Mouse (Mus musculus): ENCODE results near the gene Atp6v0c. TPM values are rescaled to one million over a fixed set of nuclear protein-coding genes. Genes with fewer than 3 reads are reported as not detected.
"Not testable (repeated sequence)": the region's sequence is repeated elsewhere in the genome, so short reads cannot be mapped to it uniquely, and the experiment has no call there.

The Atp6v0c gene
- total RNA-seq, 1 experiment: 129 TPM

DNA sequence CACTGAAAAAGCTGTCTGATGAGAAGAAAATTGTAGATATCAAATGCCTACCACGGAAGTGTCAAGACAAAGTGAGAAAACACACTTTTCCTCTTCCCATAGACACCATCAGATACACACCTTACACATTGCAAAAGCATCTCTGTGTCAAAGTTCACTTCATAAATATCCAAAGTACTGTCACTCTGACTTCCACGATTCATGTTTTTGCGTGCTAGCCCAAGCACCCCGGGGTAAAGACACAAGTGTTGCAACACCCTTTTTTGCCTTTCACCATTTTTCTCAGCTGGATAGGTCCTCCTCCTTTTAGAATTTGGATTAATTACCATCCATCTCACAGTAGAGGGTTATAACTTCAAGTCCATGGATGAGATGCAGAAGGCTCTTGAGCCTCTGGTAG, 29.5 kb downstream of the Atp6v0c start:
- Histone ChIP-seq H3K9me3 (ENCODE audit: control insufficient read depth, insufficient read depth, low read depth, low read length) (no peaks in the 10 kb centered on the region), H3K9ac (ENCODE audit: insufficient read depth, low read depth, low read length, poor library complexity, severe bottlenecking) (peak overlapping the region; percentile 59; the same call in 1 of the 2 replicates), H3K4me1 (ENCODE audit: control insufficient read depth in 2 of 2, insufficient read depth in 2 of 2, low read length in 2 of 2, poor library complexity in 1 of 2) (peaks cover 0 to 5% of the 10 kb centered on the region in 2 experiments; a peak in 3 of 4 replicates), H3K4me3 (ENCODE audit: insufficient read depth in 1 of 2, low read depth in 1 of 2, low read length in 2 of 2, poor library complexity in 1 of 2, severe bottlenecking in 1 of 2) (peak overlapping the region; percentile 83 to 94; a peak in 1 of 4 replicates), H3K27ac (ENCODE audit: insufficient read depth, low read depth, low read length, poor library complexity, severe bottlenecking) (no peak overlapping the region; the same call in 1 of the 2 replicates), H3K36me3 (ENCODE audit: control insufficient read depth, insufficient read depth, low read length, poor library complexity, severe bottlenecking) (no peaks in the 10 kb centered on the region)
- in situ Hi-C loops (cut with MboI; ENCODE audit: low sequenced_read_pairs in 2 of 2, unreplicated experiment in 2 of 2): no loop called here
- no peak for DNase-seq (ENCODE audit: low read depth, low spot score)
- TF ChIP-seq HCFC1 (IDR thresholded peaks at IDR 0.05; ENCODE audit: borderline replicate concordance, insufficient read depth, low read length) (no peak), CHD2 (IDR thresholded peaks at IDR 0.05; ENCODE audit: low read depth, low read length) (no peak), ZC3H11A (IDR thresholded peaks at IDR 0.05; ENCODE audit: borderline replicate concordance, low read depth, low read length) (no peak), MAFK (IDR thresholded peaks at IDR 0.05; ENCODE audit: insufficient read depth, low read depth, low read length) (no peak), ZNF384 (IDR thresholded peaks at IDR 0.05; ENCODE audit: low read depth, low read length) (no peak)

DNA sequence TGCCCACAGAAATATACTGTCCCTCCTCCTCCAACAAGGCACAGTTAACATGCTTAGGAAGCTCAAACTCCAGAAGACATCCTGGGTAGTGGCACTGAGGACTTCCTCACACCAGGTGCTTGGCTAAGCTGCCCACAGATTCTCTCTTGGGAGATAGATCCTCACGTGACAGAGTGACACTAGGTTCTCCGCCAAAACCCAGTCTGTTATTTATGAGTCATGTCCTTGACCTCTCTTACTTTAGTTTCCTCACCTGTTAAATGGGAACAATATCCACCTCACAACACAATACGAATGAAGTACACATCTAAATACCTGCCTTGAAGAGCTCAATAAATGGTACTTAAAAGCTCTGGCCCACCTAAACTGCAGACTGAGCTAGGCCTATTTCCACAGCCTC, 30.2 kb downstream of the Atp6v0c start:
- Histone ChIP-seq H3K9me3 (ENCODE audit: control insufficient read depth, insufficient read depth, low read depth, low read length) (no peaks in the 10 kb centered on the region), H3K27ac (ENCODE audit: insufficient read depth, low read depth, low read length, poor library complexity, severe bottlenecking) (peak overlapping the region; percentile 57; the same call in 1 of the 2 replicates), H3K4me1 (ENCODE audit: control insufficient read depth in 2 of 2, insufficient read depth in 2 of 2, low read length in 2 of 2, poor library complexity in 1 of 2) (peaks cover 0 to 5% of the 10 kb centered on the region in 2 experiments; a peak in 3 of 4 replicates), H3K36me3 (ENCODE audit: control insufficient read depth, insufficient read depth, low read length, poor library complexity, severe bottlenecking) (no peaks in the 10 kb centered on the region), H3K4me3 (ENCODE audit: insufficient read depth in 1 of 2, low read depth in 1 of 2, low read length in 2 of 2, poor library complexity in 1 of 2, severe bottlenecking in 1 of 2) (no peak overlapping the region), H3K9ac (ENCODE audit: insufficient read depth, low read depth, low read length, poor library complexity, severe bottlenecking) (no peak overlapping the region)
- no peak for TF ChIP-seq MAFK (IDR thresholded peaks at IDR 0.05; ENCODE audit: insufficient read depth, low read depth, low read length)
- TF ChIP-seq CHD2 (IDR thresholded peaks at IDR 0.05; ENCODE audit: low read depth, low read length): no peak
- no peak for TF ChIP-seq HCFC1 (IDR thresholded peaks at IDR 0.05; ENCODE audit: borderline replicate concordance, insufficient read depth, low read length)
- TF ChIP-seq ZC3H11A (IDR thresholded peaks at IDR 0.05; ENCODE audit: borderline replicate concordance, low read depth, low read length): no peak
- no peak for TF ChIP-seq ZNF384 (IDR thresholded peaks at IDR 0.05; ENCODE audit: low read depth, low read length)
- in situ Hi-C loops (cut with MboI; ENCODE audit: low sequenced_read_pairs in 2 of 2, unreplicated experiment in 2 of 2): no loop called here
- DNase-seq (ENCODE audit: low read depth, low spot score): no peak

DNA sequence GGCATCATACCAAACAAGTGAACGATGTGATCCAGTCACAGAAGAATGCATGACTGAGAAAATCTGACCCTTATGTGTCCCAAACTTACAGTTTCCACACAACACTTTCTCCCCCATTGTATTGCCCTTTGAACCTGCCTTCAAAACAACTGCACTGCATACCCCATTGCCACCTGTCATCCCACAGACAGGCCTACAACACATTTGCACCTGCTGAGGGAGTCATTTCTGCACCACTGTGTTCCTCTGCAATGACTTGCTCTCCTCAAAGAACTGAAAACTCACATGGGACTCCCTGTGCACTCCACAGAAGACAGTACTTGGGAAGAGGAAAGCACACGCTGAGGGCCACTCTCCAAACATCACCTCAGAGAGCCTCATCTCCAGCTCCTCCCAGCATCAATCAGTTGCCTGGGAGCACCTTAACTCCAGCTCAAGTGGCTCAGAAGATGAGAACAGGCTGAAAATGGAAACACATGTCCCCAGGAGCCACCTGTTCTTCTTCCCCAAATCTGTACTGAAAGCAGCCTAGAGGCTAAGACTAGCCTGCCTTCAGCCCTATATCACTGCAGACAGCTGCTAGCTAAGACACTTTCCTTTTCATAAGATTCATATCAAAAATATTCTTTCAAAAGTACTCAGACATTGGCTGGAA, 32.1 kb downstream of the Atp6v0c start:
- H3K9ac ChIP-seq (ENCODE audit: insufficient read depth, low read depth, low read length, poor library complexity, severe bottlenecking): no peak overlapping the region
- no peak for DNase-seq (ENCODE audit: low read depth, low spot score)
- TF ChIP-seq HCFC1 (IDR thresholded peaks at IDR 0.05; ENCODE audit: borderline replicate concordance, insufficient read depth, low read length) (no peak), MAFK (IDR thresholded peaks at IDR 0.05; ENCODE audit: insufficient read depth, low read depth, low read length) (no peak)
- in situ Hi-C loops (cut with MboI; ENCODE audit: low sequenced_read_pairs in 2 of 2, unreplicated experiment in 2 of 2): no loop called here
- H3K4me3 ChIP-seq (ENCODE audit: insufficient read depth in 1 of 2, low read depth in 1 of 2, low read length in 2 of 2, poor library complexity in 1 of 2, severe bottlenecking in 1 of 2): no peak overlapping the region
- H3K36me3 ChIP-seq (ENCODE audit: control insufficient read depth, insufficient read depth, low read length, poor library complexity, severe bottlenecking): no peaks in the 10 kb centered on the region
- H3K9me3 ChIP-seq (ENCODE audit: control insufficient read depth, insufficient read depth, low read depth, low read length): no peaks in the 10 kb centered on the region
- peaks cover 0 to 5% of the 10 kb centered on the region in 2 experiments; a peak in 3 of 4 replicates for H3K4me1 ChIP-seq (ENCODE audit: control insufficient read depth in 2 of 2, insufficient read depth in 2 of 2, low read length in 2 of 2, poor library complexity in 1 of 2)
- no peak overlapping the region for H3K27ac ChIP-seq (ENCODE audit: insufficient read depth, low read depth, low read length, poor library complexity, severe bottlenecking)

DNA sequence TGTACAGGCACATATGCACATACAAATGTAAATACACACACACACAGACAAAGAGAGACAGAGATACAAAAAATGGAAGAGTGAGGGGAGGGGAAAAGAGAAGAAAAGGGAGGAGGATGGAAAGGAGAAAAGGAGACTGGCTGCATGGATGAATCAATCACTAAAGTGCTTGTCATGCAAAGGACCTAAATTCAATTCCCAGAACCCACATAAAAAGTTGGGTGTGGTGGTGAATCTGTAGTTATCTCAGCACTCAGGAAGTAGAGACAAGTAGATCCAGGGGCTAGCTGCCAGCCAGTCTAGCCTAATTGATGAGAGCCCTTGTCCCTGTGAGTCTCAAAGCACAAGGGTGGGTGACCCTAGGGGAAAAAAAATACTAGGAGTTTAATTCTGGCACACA, 35.4 kb downstream of the Atp6v0c start:
- Histone ChIP-seq H3K9ac (ENCODE audit: insufficient read depth, low read depth, low read length, poor library complexity, severe bottlenecking) (no peak overlapping the region), H3K27ac (ENCODE audit: insufficient read depth, low read depth, low read length, poor library complexity, severe bottlenecking) (peak overlapping the region; percentile 44; the same call in 1 of the 2 replicates), H3K4me3 (ENCODE audit: insufficient read depth in 1 of 2, low read depth in 1 of 2, low read length in 2 of 2, poor library complexity in 1 of 2, severe bottlenecking in 1 of 2) (no peak overlapping the region), H3K36me3 (ENCODE audit: control insufficient read depth, insufficient read depth, low read length, poor library complexity, severe bottlenecking) (no peaks in the 10 kb centered on the region), H3K4me1 (ENCODE audit: control insufficient read depth in 2 of 2, insufficient read depth in 2 of 2, low read length in 2 of 2, poor library complexity in 1 of 2) (peaks cover 4 to 11% of the 10 kb centered on the region in 2 experiments), H3K9me3 (ENCODE audit: control insufficient read depth, insufficient read depth, low read depth, low read length) (no peaks in the 10 kb centered on the region)
- no peak for TF ChIP-seq MAFK (IDR thresholded peaks at IDR 0.05; ENCODE audit: insufficient read depth, low read depth, low read length)
- TF ChIP-seq ZNF384 (IDR thresholded peaks at IDR 0.05; ENCODE audit: low read depth, low read length): no peak
- no peak for TF ChIP-seq CHD2 (IDR thresholded peaks at IDR 0.05; ENCODE audit: low read depth, low read length)
- TF ChIP-seq HCFC1 (IDR thresholded peaks at IDR 0.05; ENCODE audit: borderline replicate concordance, insufficient read depth, low read length): no peak
- TF ChIP-seq ZC3H11A (IDR thresholded peaks at IDR 0.05; ENCODE audit: borderline replicate concordance, low read depth, low read length): no peak
- in situ Hi-C loops (cut with MboI; ENCODE audit: low sequenced_read_pairs in 2 of 2, unreplicated experiment in 2 of 2): no loop called here
- DNase-seq (ENCODE audit: low read depth, low spot score): peak; percentile 35

DNA sequence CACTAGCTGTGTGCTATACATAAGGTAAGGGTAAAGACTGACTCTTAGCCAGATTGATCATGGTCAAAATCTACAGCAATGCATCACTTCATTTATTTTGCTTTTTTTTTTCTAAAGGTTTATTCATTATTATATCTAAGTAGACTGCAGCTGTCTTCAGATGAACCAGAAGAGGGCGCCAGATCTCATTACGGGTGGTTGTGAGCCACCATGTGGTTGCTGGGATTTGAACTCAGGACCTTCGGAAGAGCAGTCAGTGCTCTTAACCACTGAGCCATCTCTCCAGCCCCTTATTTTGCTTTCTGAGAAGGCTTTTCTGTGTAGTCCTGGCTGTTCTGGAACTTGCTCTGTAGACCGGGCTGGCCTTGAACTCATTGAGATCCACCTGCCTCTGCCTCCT, 36.6 kb downstream of the Atp6v0c start:
- DNase-seq (ENCODE audit: low read depth, low spot score); in situ Hi-C loops (cut with MboI; ENCODE audit: low sequenced_read_pairs in 2 of 2, unreplicated experiment in 2 of 2); H3K36me3 ChIP-seq (ENCODE audit: control insufficient read depth, insufficient read depth, low read length, poor library complexity, severe bottlenecking); H3K9ac ChIP-seq (ENCODE audit: insufficient read depth, low read depth, low read length, poor library complexity, severe bottlenecking); H3K9me3 ChIP-seq (ENCODE audit: control insufficient read depth, insufficient read depth, low read depth, low read length); H3K4me3 ChIP-seq (ENCODE audit: insufficient read depth in 1 of 2, low read depth in 1 of 2, low read length in 2 of 2, poor library complexity in 1 of 2, severe bottlenecking in 1 of 2): not testable (repeated sequence)
- peaks cover 4 to 11% of the 10 kb centered on the region in 2 experiments for H3K4me1 ChIP-seq (ENCODE audit: control insufficient read depth in 2 of 2, insufficient read depth in 2 of 2, low read length in 2 of 2, poor library complexity in 1 of 2)
- H3K27ac ChIP-seq (ENCODE audit: insufficient read depth, low read depth, low read length, poor library complexity, severe bottlenecking): peak overlapping the region; percentile 44; the same call in 1 of the 2 replicates

Measured in ES-E14 (cell line).